Mouse (Mus musculus) kidney, postnatal 25 days (tissue): ENCODE data around the gene Cnga4.
"Not testable (repeated sequence)": the region's sequence is repeated elsewhere in the genome, so short reads cannot be mapped to it uniquely, and the experiment has no call there.

Source experiments
- DNase-seq, 2 experiments: peaks; one replicate each; pipeline ENCODE4 v3.0.0; 2021; ENCODE audit warnings: mixed read lengths in 2 of 2

Gene Cnga4

DNA sequence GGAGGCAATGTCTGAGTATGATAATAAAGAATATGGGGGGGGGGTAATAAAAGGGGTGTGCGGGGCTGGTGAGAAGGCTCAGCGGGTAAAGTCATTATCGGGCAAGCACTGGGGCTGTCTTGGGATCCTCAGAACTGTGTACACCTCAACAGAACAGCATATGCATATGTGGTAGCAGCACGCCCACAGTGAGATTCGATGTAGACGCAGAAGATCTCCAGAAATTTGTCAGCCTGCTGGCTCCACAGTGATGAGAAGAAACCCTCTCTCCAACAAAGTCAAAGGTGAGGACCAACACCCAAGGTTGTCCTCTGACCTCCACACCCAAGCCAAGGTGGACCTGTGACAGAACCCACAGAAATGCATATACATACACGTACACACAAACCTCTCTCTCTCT, 12.2 kb downstream of the Cnga4 start:
- DNase-seq: no peak

DNA sequence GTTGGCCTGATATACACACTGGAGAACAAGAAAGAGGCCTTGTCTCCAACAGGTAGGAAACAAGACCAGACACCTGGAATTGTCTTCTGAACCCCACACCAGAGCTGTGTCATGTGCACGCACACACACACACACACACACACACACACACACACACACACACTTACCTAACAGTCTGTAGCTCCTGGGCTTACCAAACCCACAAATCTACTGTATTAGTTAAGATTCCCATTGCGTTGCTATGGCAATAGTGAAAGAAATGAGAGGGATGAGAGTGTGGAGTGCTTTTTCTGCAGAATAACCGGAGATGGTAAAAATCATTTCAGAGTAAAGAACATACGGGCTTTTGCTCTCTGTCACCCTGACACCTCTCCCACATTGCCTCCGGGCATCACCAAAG, 13.7 kb downstream of the Cnga4 start:
- DNase-seq: no peak

DNA sequence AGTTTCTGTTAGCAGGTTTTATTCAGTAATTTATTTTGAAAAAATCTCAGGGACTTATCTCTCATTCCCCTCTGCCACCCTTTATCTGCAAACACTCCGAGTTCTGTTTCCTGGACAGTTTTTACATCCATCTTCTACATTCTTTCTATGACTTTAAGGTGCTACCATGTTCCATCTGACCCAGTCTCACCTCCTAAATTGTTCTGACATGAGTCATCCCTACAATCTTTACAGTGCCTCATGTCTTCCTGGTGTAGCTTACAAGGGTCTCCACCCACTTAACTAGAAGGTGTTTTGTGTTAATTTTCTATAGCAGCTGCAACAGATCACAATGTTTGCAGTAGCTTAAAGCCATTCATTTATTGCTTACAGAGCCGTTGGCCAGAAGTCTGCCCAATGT, 16.5 kb downstream of the Cnga4 start:
- DNase-seq: no peak

DNA sequence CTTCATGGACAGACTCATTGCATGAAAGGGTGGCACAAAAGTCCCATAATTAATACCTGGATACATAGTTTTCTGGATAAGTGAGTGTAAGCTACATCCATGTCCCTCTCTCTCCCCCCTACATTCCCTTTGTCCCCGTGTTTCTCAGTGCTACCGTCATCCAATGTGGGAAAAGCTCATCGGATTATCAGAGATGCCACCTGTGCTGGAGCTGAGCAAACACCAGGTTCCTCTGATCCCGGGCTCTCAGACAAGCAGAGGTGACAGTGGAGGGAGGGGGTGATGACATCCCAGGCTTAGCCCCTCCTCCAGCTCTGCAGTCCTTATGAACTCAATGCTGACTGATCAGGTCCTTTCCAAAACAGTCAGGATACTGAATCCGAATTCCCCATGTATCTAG, 20.0 kb downstream of the Cnga4 start:
- no peak for DNase-seq

DNA sequence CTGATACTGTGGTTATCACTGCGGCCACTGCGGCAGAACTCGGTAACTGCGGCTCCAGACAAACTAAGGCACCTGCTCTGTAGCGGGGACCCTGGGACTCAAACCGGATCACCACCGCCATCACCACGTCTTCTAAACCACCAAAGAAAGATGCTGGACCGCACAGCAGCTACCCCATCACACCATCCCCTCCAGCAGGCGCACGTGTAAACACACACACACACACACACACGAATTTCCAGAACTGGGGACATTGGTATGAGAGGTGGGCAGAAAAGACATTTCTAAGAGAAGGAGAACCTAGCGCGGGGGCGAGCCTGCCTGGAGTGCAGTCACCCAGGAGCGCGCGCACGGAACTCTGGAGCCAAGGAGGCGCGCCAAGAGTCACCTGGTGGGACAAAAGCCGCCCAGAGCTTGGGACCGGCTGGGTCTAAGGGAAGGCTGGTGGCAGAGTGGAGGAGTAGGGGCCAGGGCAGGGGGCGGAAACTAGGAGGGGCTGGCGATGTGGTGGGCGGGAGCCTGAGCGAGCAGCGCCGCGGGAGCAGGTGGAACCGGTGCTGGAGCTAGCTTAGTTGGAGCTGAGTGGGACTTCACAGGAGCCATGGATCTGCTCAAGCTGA, 21.2 kb downstream of the Cnga4 start, which contains the start of gene Cckbr:
TSS of gene Cckbr (plus strand) at position 308 of the 620 bp plus-strand sequence.
- DNase-seq: no peak

DNA sequence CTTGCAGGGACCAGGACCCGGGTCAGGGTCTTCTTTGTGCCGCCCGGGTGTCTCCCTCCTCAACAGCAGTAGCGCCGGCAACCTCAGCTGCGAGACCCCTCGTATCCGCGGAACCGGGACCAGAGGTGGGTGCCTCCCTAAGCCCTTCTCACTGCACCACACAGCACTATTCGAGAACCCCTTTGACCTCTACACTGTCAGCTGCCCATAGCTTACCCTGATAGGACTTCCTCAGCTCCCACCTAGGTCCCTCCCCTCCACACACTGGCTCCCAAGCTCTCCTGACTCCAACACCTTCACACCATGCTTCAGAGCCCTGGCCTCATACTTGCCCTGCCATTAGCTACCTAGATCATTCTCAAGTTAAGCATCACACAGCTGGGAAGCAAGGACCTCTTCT, 21.7 kb downstream of the Cnga4 start:
- DNase-seq: no peak

DNA sequence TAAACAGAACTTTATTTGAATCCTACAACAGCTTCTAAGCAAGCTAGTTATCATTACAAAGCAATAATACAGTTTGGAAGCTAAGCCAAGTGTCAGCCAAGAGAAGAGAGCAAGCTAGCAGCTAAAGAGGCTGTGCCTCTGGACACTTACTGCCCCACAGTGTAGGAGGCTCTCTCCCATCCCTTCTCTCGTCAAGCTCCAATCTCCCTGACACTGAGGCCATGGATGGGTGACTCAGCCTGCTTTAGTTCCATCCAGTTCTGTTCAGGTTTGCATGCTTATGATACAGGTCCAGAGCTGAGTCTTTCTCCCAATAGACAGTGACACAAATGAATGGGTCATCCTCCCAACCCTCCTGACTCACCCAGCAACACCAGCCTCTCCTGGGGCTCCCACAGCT, 27.7 kb downstream of the Cnga4 start:
- DNase-seq: no peak

DNA sequence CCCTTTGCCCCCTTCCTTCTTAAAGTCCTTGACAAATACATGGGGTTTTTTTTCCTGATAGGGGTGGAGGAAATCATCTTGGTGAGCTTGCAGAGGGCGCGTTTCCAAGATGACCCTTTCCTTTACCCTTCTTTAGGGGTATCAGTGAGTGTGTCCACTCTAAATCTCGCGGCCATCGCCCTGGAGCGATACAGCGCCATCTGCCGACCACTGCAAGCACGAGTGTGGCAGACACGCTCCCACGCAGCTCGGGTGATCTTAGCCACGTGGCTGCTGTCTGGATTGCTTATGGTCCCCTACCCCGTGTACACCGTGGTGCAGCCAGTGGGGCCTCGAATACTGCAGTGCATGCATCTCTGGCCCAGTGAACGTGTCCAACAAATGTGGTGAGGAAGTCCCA, 29.5 kb downstream of the Cnga4 start:
- no peak for DNase-seq

DNA sequence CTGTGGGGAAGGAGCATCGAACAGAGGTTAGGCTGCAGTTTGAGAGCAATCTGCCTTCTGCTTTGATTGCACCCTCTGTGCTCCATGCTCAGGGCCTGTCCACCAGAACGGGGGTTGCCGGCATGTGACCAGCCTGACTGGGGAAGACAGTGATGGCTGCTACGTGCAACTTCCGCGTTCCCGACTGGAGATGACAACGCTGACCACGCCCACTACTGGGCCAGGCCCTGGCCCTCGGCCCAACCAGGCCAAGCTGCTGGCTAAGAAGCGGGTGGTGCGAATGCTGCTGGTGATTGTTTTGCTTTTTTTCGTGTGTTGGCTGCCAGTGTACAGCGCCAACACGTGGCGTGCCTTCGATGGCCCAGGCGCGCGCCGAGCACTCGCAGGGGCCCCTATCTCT, 30.4 kb downstream of the Cnga4 start:
- no peak for DNase-seq

DNA sequence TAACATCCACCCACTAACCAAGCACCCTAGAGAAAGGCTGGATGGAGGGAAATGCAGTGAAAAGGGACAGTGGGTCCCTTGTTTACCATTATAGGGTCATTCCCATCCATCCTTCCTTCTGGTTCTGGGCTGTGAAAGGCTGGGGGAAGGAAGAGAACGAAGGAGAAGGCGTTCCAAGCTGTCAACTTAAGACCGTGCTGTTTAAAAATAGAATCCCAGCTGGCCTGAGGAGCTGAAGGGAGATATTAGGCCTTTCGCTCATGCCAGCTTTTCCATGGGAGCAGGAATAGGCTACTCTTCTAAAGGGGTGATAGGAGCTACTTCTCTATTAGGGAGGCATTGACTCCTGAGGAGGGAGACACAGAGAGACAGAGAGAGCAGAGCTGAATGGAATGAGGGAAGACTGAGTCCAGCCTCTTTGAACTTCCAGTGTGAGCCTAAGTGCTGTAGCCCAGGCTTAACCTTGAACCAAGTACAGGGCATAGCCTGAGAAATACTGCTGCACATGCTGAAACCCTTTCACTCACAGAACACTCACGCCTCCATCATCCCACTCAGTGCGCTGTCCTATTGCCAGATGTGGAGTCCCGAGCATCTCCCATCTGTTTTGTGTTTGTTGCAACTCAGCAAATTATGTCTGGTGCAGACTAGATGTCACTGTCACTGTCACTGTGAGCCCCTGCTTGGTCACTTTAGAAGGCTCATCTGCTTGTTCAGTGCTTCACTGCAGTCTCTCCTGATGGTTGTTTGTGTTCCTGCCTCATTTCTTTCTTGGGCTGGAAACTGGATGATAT, 33.8 kb downstream of the Cnga4 start:
- DNase-seq: no peak

DNA sequence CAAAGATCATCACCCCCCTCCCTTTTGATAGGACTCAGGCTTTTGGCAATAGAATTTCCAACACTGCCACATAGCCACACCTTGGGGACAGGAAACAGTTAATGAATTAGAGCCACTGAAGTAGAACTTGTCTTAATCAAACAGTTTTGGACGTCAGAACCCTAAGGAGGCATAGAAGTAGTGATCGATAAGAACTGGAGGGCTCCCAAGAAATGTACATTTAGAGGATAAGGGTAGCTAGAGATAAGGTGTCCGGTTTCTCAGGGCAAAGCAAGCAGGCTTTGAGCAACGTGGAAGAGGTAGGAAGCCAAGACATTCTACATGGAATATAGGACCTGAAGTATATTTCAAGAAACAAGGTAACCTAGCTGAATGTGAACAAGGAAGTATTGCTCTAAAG, 37.1 kb downstream of the Cnga4 start:
- no peak for DNase-seq

DNA sequence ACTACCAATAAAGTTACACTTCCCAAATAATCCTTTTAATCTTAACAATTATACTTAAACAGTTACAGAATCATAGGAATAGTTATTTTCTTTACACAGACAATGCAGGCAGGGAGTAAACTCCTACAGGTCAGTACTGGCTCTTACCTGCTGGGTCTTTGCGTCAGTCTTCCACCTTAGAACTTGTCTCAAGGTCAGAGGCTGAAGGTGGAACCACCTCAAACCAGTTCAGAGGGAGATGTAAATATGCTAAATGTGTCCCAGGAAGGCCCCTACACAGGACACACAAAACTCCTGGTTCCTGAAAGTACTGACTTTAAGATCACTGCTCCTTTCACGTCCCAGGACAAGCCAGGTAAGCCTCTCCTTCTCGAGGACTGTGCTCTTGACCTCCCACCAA, 40.7 kb downstream of the Cnga4 start:
- no peak for DNase-seq

DNA sequence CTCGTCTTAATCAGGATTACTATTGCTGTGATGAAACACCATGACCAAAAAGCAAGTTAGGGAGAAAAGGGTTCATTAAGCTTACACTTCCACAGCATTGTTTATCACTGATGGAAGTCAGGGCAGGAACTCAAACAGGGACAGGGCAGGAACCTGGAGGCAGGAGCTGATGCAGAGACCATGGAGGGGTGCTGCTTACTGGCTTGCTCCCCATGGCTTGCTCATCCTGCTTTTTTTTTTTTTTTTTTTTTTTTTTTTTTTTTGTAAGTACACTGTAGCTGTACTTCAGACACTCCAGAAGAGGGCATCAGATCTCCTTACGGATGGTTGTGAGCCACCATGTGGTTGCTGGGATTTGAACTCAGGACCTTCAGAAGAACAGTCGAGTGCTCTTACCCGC, 49.0 kb downstream of the Cnga4 start:
- not testable (repeated sequence) for DNase-seq
